In the genomic region with DNA sequence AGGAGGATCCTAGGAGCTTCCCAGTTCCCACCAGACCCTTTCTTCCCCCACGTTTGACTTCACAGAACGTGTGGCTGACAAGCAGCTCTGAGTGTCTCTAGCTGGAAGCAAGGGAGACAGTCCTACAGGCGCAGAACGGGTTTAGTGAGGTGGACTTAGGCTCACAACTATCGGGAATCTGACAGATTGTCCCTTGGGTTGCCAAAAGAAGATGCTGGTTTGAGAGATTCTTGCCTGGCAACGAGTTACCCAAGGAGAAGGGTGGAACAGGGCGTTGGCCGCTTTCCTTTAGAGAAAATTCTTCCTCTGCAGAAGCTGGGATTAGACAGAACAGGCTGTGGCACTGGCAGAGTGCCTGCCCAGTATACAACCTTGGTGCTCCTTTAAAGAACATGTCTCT, we compare ENCODE assay signal across 8 mouse cellular contexts. TPM values are rescaled to one million over a fixed set of nuclear protein-coding genes. Genes with fewer than 3 reads are reported as not detected.
DNase-seq lines count a peak whose midpoint lies in the region; ATAC-seq and TF ChIP-seq lines count a peak whose summit lies in the region.

No protein-coding gene starts in this region.

- H3K4me2 ChIP-seq in heart, embryonic 15.5 days: peak overlapping the region; percentile 90; the same call in 1 of the 2 replicates
- peak overlapping the region; percentile 89 for H3K4me2 ChIP-seq in myocyte (ENCODE audit: low read depth)

- H3K4me1 ChIP-seq in heart, embryonic 15.5 days (replicated peaks): peaks cover 7% of the 10 kb centered on the region; the same call in 1 of the 2 replicates
- peaks cover 26% of the 10 kb centered on the region for H3K4me1 ChIP-seq in cerebellum, adult 2 months (ENCODE audit: control insufficient read depth, insufficient read depth, low read length)
- H3K4me1 ChIP-seq in hindbrain, embryonic 10.5 days (replicated peaks): peaks cover 13% of the 10 kb centered on the region

- H3K9ac ChIP-seq in heart, embryonic 15.5 days: no peak overlapping the region

- no peaks in the 10 kb centered on the region for H3K36me3 ChIP-seq in heart, embryonic 15.5 days
- H3K36me3 ChIP-seq in hindbrain, embryonic 10.5 days: no peaks in the 10 kb centered on the region
- H3K36me3 ChIP-seq in myocyte (ENCODE audit: control insufficient read depth, insufficient read depth): no peaks in the 10 kb centered on the region

- DNase-seq in heart, adult 9 months (ENCODE audit: low spot score in 2 of 2): no peak
- peak; percentile 60 to 68 for DNase-seq in cerebellum, adult 2 months
- DNase-seq in hindbrain, embryonic 10.5 days (ENCODE audit: low spot score): no peak
- no peak for DNase-seq in urinary bladder, postnatal 14 days (ENCODE audit: low spot score)
- no peak for DNase-seq in urinary bladder, adult 18-20 months (ENCODE audit: low spot score in 2 of 2)
- DNase-seq in layer of hippocampus, postnatal 25 days (ENCODE audit: extremely low spot score in 1 of 2, low spot score in 1 of 2): no peak

- no peaks in the 10 kb centered on the region for H3K79me2 ChIP-seq in myocyte (ENCODE audit: control insufficient read depth, insufficient read depth)

- H3K27ac ChIP-seq in heart, embryonic 15.5 days: no peak overlapping the region
- peak overlapping the region; percentile 95 for H3K27ac ChIP-seq in cerebellum, adult 2 months (ENCODE audit: insufficient read depth, low read length)
- H3K27ac ChIP-seq in hindbrain, embryonic 10.5 days: no peak overlapping the region

- no peak overlapping the region for H3ac ChIP-seq in myocyte (ENCODE audit: control insufficient read depth, insufficient read length)

- no peak for ATAC-seq in heart, embryonic 15.5 days (replicated peaks; ENCODE audit: insufficient number of reproducible peaks, insufficient read depth, low FRiP score, low read depth)

- no peaks in the 10 kb centered on the region for H3K9me3 ChIP-seq in heart, embryonic 15.5 days (replicated peaks)
- H3K9me3 ChIP-seq in hindbrain, embryonic 10.5 days: no peaks in the 10 kb centered on the region

- 32% methylated on average over 8 of the region's 8 CpGs for WGBS in heart, embryonic 15.5 days
- 5% methylated on average over 8 of the region's 8 CpGs for WGBS in cerebellum, adult 2 months
- WGBS in hindbrain, embryonic 10.5 days: 35% methylated on average over 8 of the region's 8 CpGs

- H3K27me3 ChIP-seq in heart, embryonic 15.5 days: peaks cover 67% of the 10 kb centered on the region
- no peaks in the 10 kb centered on the region for H3K27me3 ChIP-seq in cerebellum, adult 2 months (ENCODE audit: control insufficient read depth, insufficient read depth, low read length)
- H3K27me3 ChIP-seq in hindbrain, embryonic 10.5 days (ENCODE audit: insufficient read depth, poor library complexity, severe bottlenecking): peaks cover 59% of the 10 kb centered on the region
- H3K27me3 ChIP-seq in myocyte (ENCODE audit: control insufficient read depth, insufficient read depth, insufficient read length): no peaks in the 10 kb centered on the region

- TF ChIP-seq POLR2A in cerebellum, adult 2 months (IDR thresholded peaks at IDR 0.05; ENCODE audit: borderline replicate concordance, insufficient read depth, low read length): no peak
- no peak for TF ChIP-seq POLR2A in myocyte (IDR thresholded peaks at IDR 0.05; ENCODE audit: insufficient read length, low read depth)

- H3K4me3 ChIP-seq in heart, embryonic 15.5 days: no peak overlapping the region
- peak overlapping the region; percentile 51 for H3K4me3 ChIP-seq in cerebellum, adult 2 months (replicated peaks; ENCODE audit: insufficient read depth, low read depth, low read length)
- H3K4me3 ChIP-seq in hindbrain, embryonic 10.5 days: peak overlapping the region; percentile 64
- H3K4me3 ChIP-seq in myocyte: peak overlapping the region; percentile 22

- TF ChIP-seq CTCF in cerebellum, adult 2 months (IDR thresholded peaks at IDR 0.05; ENCODE audit: borderline replicate concordance, insufficient read depth, low read depth, low read length): no peak

TF ChIP-seq in myocyte, 11 proteins besides CTCF, POLR2A, EP300 and RAD21:
- TF ChIP-seq SRF (IDR thresholded peaks at IDR 0.05; ENCODE audit: control insufficient read depth, insufficient read length, low read depth): no peak
- no peak for TF ChIP-seq TCF3 (IDR thresholded peaks at IDR 0.05; ENCODE audit: insufficient read length, low read depth)
- TF ChIP-seq MAX (IDR thresholded peaks at IDR 0.05; ENCODE audit: low read depth): no peak
- no peak for TF ChIP-seq USF1 (IDR thresholded peaks at IDR 0.05; ENCODE audit: low read depth)
- no peak for TF ChIP-seq MYOD1 (IDR thresholded peaks at IDR 0.05; ENCODE audit: control insufficient read depth in 1 of 3, insufficient read length in 2 of 3, low read depth in 2 of 3)
- TF ChIP-seq POLR2AphosphoS2 (IDR thresholded peaks at IDR 0.05; ENCODE audit: insufficient read length, low read depth): no peak
- TF ChIP-seq CEBPB (IDR thresholded peaks at IDR 0.05; ENCODE audit: insufficient read depth, poor library complexity, severe bottlenecking): no peak

RNA-seq across cellular contexts. Expression of gene Gm960, which starts 0.4 kb away (rescaled TPM):
- polyA plus RNA-seq in heart, embryonic 15.5 days (2015; fragmentation: Nextera tagmentation; extraction: Ambion mirVana): 0.48 and 0.52 TPM in 2 replicates
- polyA plus RNA-seq in cerebellum, adult 2 months (2012; rRNA removed): 4.6 and 5.4 TPM in 2 replicates
- polyA plus RNA-seq in hindbrain, embryonic 10.5 days (2016; fragmentation: Nextera tagmentation; extraction: Ambion mirVana): 2.9 and 3.1 TPM in 2 replicates
- polyA plus RNA-seq in myocyte (2012; fragmentation: generic; extraction: Trizol): 0.90 TPM
- total RNA-seq in layer of hippocampus, postnatal 25 days (2021): 1 to 10 TPM; 1.1 to 2.5 TPM

RNA-seq across cellular contexts. Expression of gene Sptbn2, which starts 12.1 kb away (rescaled TPM):
- polyA plus RNA-seq in heart, embryonic 15.5 days (2015; fragmentation: Nextera tagmentation; extraction: Ambion mirVana): 0.18 and 0.56 TPM in 2 replicates
- polyA plus RNA-seq in cerebellum, adult 2 months (2012; rRNA removed): 132 and 147 TPM in 2 replicates
- polyA plus RNA-seq in hindbrain, embryonic 10.5 days (2016; fragmentation: Nextera tagmentation; extraction: Ambion mirVana): 12.7 and 20.6 TPM in 2 replicates
- polyA plus RNA-seq in myocyte (2012; fragmentation: generic; extraction: Trizol): 0.56 TPM
- total RNA-seq in layer of hippocampus, postnatal 25 days (2021): 100 to 1,000 TPM; 615 to 659 TPM

RNA-seq across cellular contexts. Expression of gene Rbm4b, which starts 57.4 kb away (rescaled TPM):
- polyA plus RNA-seq in heart, embryonic 15.5 days (2015; fragmentation: Nextera tagmentation; extraction: Ambion mirVana): 30.8 and 36.3 TPM in 2 replicates
- 29.8 and 30.5 TPM in 2 replicates for polyA plus RNA-seq in cerebellum, adult 2 months (2012; rRNA removed)
- 108 and 124 TPM in 2 replicates for polyA plus RNA-seq in hindbrain, embryonic 10.5 days (2016; fragmentation: Nextera tagmentation; extraction: Ambion mirVana)
- polyA plus RNA-seq in myocyte (2012; fragmentation: generic; extraction: Trizol): 4.8 TPM
- total RNA-seq in layer of hippocampus, postnatal 25 days (2021): 10 to 100 TPM; 18.2 to 18.8 TPM

Comparison
In these comparisons a context has a peak if more than half of its experiments do, and no peak if none do; other contexts are left out.
1. DNase-seq: peak in cerebellum, adult 2 months (2 of 2); none in heart, adult 9 months (0 of 2), hindbrain, embryonic 10.5 days (single experiment), urinary bladder, postnatal 14 days (single experiment), urinary bladder, adult 18-20 months (0 of 2) and layer of hippocampus, postnatal 25 days (0 of 2).